Mouse (Mus musculus) heart, postnatal 25 days (tissue): ENCODE data around the gene Smim6. TPM values are rescaled to one million over a fixed set of nuclear protein-coding genes. Genes with fewer than 3 reads are reported as not detected.

ENCODE experiments used
- DNase-seq: peaks from one replicate; pipeline ENCODE4 v3.0.0; 2022; ENCODE audit warnings: low spot score
- intact Hi-C: fragments of 180-260 bp; cut with DNase I; formaldehyde crosslinking; loops from one replicate; pipeline ENCODE4 v1.15.1; 2025
- total RNA-seq, 2 experiments: library from RNA; stranded (reverse); gene quantifications; 2 replicates each; pipeline ENCODE4 v1.2.3; 2021

The Smim6 gene
- total RNA-seq, 2 experiments from 2014 or later, result 0.26 TPM; not detected in 1

DNA sequence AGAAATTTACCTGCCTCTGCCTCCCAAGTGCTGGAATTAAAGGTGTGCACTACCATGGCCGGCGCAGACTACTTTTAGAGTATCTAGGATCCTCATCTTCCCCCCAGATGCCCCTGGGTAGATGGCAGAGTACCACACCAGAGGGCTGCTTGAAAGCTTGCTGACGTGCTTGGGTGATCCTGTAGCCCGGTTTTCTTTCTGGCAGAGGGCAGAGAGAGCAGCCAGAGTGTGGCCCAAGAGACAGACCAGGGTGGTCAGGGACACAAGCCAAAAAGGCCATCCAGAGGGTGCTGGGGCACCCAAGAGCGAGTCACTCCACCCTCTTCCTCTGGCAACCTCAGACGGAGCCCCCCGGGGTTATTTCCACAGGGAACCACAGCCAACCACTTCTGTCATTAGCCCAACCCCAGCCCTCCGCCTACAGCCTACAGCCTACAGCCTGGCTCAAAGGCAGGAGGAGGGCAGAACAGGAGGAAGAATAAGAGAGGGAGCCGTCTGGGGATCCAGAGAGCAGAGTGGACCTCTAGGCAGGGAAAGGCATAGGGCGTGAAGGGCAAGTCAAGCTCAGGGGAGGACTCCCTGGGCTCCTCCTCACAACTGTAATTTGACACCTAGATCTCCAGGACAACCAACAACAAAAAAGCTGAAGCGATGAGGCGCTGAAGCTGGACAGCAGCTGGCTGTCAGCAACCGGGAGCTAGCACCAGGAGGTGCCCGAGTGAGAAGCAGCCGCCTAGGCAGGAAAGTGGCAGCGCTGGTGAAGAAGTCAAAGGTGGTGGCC lies 12.1 kb upstream of the Smim6 start, which contains the start of gene Smim5:
Gene Smim5, plus strand, starts transcription at position 481 of the 781 bp plus-strand sequence.
- DNase-seq, result peak; percentile 53
- intact Hi-C loops, result no loop called here

DNA sequence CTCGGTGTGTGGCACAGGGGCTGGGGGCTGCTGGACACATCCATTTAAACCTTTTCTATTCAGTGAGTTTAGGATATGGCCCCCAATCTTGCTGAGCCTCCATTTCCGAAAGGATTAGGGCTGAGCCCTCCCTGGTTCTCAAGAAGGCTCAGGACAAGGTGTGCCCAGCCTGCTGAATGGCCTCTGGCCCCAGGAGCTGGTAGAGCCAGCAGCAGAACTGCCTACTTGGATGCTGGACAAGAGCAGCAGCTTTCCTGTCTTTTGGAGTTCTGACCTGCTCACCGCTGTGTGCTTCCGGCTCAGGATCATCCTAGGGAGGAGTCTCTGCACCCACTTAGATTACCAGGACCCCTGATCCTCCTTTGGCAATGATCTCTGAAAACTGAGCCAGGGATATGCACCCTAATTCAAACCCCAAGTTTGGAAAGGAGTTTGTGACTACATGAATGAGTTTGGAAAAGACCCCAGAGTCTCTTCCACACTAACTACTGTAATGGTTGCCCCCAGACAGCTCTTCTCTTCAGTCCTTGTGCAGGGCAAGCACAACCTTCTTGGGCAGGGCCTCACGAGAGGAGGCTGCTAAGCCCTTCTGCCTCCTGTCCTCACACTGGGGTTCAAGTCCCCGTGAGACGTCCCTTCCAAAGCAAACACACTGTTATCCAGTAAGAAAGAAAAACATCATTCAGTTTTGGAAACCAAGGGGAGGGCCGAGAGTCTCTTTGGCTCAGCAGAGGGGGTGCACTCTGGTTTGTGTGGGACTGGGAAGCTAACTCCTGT lies 11.1 kb upstream of the Smim6 start:
- intact Hi-C loops, result no loop called here
- no peak for DNase-seq

DNA sequence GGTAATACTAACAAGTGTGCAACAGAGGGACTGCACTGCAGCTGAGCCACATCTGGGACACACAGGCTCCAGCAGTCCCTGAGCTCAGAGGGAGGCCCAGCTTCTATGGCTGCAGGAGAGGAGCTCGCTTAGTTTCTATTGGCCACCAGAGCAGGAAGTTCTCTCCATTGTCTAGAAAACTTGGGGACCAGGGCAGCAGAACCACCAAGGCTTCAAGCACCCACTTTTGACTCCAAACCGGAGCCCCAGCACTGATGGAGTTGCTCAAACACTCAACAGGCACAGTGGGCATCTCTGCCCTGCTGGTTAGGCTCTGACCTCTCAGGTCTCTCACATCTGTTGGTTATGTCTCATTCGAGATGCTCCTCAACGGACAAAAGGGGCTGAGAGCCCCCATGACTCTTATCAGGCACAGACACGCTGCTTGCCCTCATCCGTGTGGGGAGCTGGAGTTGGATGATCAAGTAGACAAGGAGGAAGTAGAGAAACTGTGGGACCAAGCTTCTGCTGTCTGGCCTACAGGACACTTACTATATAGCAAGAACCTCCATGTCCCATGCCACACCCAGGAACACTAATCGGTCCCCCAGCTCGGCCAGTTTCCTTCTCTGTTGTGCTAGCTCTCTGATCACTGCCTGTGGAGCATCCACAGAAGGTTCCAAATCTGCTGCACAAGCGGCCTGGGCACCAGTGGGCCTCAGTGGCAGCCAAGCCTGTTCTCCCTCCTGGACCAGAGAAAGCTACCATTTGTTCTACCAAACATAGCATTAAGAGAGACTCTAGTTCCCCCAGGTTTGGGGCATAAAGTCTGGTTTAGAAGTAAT lies 10.3 kb upstream of the Smim6 start:
- intact Hi-C loops, result no loop called here
- no peak for DNase-seq

DNA sequence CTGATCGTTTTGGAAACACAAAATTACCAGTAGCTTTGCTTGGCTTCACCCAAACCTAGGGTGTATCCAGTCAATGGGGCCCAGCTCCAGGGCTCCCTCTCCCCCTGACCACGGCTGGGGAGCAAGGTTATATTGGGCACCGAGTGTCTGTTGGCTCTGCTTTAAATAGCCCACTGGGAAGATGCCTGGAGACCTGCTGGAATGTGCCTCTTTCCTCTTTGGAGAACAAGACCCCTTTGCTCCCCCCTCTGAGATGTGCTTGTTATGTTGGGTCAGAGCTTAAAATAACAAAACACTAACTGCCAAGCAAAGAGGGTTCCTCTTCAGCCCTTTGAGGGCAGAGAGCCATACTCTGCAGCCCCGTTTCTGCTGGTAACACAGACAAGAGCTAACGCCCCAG lies 9.6 kb upstream of the Smim6 start:
- intact Hi-C loops, result no loop called here
- DNase-seq, result no peak

DNA sequence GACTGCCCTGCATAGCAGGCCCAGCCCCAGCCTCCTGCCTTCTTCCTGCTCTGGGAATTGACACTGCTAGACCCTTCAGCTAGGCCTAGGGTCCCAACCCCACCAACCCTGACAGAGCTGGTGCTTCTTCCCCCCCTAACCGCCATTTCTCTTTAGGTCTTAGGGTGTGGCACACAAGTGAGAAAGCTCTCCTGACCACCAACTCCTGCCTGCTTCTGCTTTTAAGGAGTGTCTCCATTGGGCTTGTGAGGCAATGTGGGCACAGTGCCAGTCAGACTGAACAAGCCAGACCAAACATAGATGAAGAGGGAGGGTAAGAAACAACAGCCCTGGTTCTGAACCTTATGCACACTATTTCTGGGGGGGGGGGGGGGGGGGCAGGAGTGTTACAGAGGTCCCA lies 9.0 kb upstream of the Smim6 start:
- no peak for DNase-seq
- intact Hi-C loops, result no loop called here

DNA sequence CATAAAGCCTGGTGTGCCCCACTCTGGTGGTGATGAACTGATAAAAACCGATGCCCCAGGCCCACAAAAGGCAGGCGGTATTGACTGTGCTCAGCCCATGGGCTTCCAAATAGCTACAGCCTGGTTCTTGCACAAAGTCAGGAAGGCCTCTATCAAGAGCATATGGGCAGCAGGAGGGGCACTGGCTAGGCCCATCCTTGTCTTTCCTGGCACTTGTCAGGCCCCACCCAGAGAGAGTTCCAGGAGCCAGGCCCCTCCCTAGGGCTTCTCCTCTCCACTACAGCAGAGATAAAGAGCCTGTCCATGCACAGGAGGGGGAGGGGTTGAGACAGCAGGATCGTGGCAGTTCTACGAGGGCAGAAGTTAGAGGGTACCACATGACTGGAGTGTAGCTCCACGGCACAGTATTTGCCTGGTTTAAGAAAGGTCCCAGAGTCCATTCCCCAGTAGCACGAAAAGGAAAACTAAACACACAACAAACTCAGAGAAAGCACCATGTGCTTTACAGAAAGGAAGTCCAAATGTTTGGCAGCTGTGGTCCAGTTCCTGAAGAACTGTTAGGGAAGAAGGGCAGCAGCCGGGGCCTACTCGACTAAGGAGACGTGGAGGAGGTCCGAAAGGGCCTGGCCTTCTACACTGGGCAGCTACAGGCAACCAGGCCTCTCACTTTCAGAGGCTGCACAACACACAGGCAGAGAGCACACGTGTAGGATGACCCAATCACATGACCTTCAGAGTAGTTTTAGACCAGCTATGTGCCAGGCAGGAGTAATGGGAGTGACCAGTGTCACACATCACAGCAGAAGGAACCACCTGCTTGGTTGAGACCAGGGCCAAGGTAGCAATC lies 8.2 kb upstream of the Smim6 start:
- intact Hi-C loops, result no loop called here
- DNase-seq, result peak; percentile 40

DNA sequence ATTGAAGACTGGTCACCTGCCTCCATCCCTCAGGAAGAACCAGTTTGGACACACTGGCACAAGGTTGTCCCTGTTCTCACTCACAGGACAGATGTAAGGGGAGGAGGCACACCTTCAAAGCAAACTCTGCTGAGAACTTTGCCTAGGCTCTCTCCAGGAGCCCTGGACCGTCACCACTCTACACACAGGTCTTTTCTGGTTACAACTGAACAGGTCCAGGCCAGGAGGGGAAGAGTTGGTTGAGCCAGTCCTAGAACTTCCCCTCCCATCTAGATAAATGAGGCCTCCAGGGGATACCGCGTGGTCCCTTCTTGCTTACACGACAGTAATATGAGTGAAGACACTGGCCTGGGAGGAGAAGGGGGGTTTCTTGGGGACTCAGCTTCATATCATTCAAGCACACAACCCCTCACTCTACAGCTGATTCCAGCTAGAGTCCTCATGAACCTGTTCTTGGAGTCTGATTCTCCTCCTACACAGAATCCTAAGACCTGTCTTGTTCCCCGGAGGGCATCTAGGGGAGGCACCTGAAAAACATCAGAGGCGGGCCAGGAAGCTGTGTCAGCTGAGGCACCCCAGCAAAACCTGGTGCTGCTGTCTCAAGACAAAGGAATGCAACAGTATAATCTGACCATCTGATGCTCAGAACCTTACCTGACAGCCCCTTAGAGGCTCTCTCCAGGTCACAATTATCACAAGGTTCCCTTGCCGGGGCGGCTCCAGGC lies 7.4 kb upstream of the Smim6 start:
- DNase-seq, result no peak
- intact Hi-C loops, result no loop called here

DNA sequence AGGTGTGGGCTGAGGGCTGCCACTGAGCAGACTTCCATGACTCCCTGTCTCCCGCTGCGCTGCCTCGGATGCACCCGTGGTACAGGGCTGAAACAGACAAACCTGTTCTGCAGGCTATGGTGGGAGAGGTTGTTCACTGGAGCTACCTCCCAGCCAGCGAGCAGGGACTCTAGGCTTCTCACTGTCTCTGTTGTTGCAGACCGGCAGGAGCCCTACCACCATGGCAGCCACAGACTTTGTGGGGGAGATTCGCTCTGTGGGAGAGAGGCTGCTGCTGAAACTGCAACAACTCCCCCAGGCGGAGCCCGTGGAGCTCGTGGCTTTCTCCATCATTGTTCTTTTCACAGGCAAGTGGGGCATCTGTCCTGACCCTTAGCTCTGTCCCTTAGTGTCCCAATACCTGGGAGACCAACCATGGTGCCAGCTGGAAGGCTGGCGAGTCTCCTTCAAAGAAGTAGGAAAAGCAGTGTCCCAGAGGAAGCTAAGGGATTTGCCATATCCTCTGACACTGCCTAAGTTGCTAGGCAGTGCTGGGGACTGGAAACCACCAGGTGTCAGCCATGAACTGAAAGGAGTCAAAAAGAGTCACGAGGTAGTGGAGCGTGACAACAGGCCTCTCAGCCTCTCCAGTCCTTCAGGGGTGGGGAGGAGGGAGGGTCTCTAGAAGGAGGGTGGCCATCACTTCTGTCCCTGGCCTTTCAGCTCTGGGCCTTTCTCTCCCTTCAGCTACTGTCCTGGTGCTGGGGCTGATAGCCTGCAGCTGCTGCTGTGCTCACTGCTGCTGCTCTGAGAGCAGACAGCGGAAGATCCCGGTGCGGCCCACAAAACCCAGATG lies 6.6 kb upstream of the Smim6 start:
- DNase-seq, result no peak
- intact Hi-C loops, result no loop called here

DNA sequence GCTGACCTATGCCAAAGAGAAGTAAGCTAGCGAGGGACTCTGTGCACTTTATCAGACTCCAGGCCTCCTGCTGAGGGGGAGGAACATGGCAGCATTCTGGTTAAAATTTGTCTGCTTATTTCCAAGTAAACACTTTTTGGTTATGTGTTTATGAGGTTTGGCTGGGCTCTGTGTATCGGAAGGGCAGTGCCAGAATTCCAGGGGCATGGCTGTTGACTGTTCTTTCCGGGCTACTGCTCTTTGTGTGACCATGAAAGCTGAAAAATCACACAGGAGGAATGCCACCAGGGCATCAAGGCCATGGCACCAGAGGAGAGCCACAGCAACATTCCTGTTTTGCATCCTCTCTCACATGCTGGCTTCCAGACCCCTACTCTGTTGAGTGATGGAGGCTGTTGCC lies 5.7 kb upstream of the Smim6 start:
- intact Hi-C loops, result no loop called here
- DNase-seq, result no peak

DNA sequence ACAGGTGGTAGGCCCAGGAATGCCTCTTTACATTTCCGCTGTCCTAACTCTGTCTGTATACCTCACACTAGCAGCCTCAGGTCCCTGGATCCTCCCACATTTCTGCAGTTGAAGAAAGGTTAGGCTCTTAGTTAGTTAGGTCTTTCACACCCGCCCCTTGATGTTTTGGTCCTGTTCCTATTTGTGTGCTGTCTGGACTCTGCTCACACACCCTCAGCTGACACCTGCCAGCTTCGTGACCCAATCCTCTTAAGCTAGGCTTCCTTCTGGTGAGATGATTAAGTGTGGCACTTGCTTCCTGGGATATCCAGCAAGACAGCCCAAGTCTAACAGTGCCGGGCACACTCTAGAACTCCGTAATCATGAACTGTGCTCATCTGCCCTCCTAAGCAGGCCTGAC lies 5.3 kb upstream of the Smim6 start:
- DNase-seq, result no peak
- intact Hi-C loops, result no loop called here

DNA sequence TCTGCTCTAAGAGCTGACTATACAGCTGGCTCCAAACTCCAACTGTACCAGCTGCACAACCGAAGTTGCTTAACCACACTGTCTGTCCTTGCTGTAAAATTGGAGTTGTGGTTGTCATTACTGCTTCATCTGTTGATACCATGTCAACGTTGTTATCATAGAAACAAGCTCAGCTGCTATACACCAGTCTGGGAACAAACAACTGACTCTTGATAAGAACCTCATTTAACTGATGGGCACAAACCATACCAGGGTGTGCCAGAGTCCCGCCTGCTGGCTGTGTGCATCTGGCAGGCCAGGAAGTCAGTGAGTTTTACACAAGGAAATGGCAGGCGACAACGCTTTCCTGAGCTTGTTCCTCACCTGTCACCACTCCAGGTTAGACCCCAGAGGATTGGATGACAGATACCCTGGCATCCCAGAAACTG lies 669 bp upstream of the Smim6 start:
- intact Hi-C loops, result no loop called here
- DNase-seq, result no peak

DNA sequence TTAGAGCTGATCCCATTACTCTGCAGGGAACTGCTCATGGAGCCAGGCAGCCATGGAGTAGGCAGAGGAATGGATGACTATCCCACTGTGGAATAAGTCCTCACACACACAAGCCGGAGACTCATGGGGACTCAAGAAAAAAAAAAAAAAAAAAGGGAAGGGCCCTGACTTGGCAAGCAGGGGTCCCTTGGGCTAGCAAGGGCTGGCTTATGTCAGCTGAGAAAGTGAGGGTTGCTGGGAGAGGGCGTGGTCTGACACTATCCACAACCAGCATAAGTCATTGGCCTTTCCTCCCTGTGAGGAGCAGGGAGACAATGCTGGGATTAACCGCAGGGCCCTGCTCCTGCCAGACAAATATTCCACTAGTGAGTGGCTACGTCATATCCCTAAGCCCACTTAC lies 4.8 kb downstream of the Smim6 start:
- no peak for DNase-seq
- intact Hi-C loops, result no loop called here

DNA sequence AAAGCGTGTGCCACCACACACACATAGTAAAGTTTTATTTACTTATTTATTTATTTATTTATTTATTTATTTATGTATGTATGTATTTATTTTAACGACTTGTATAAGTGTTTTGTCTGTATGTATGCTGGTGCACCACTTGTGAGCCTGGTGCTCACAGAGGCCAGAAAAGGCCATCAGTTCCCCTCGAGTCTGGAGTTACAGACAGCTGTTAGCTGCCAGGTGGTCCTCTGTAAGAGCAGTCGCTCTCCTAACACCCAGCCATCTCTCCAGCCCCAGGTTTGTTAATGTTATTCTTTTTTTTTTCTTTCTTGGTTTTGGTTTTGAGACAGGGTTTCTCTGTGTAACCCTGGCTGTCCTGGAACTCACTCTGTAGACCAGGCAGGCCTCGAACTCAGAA lies 6.8 kb downstream of the Smim6 start:
- intact Hi-C loops, result no loop called here
- DNase-seq, result no peak

DNA sequence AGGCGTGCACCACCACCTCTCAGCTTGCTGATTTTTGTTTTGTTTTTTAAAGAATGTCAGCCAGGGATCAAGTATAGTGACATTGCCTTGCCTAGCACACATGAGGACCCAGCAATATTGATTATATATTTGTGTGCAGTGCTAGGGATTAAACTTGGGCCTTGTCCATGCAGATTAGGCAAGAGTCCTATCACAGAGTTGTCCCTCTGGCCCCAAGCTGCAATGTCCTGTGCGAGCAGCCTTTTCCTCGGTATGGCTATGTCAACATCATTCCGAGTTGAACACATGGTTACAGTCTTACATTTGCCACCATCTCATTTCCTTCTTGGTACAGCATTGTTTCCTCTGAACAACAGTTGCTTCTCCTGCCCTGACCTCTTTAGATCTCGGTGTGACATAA lies 7.3 kb downstream of the Smim6 start:
- intact Hi-C loops, result no loop called here
- DNase-seq, result no peak

DNA sequence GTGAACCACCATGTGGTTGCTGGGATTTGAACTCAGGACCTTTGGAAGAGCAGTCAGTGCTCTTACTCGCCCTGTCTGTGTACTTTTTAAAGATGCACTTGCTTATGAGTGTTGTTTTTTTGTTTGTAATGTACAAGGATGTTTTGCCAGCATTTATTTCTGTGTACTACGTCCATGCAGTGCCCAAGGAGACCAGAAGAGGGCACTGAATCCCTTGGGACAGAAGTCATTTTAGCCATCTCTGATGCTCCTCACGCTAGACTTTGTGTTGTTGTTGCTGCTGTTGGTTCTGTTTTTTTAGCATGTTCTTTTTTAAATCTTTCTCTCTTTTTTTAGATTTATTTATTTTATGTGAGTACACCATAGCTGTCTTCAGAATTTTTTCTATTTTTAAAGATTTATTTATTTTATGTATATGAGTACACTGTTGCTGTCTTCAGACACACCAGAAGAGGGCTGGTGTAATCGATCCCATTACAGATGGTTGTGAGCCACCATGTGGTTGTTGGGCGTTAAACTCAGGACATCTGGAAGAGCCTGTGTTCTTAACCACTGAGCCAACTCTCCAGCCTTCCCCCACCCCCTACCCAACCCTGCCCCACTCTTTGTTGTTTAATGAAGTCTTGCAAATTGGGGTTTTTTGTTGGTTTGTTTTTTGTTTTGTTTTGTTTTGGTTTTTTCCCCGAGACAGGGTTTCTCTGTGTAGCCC lies 8.4 kb downstream of the Smim6 start:
- intact Hi-C loops, result no loop called here
- no peak for DNase-seq

DNA sequence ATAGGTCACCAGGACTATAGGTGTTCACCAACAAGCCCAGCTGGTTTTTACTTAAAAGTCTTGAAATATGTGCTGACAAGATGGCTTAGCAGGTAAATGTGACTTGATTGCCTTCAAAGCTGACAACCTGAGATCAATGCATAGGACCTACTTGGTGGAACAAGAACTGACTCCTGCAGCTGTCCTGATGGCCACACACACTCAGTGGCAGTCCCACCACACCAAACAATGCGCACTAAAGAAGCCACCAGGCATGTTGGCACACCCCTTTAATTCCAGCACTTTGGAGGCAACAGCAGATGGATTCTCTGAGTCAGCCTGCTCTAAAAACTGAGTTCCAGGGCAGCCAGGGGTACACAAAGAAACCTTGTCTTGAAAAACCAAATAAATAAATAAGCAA lies 10.2 kb downstream of the Smim6 start:
- intact Hi-C loops, result no loop called here
- no peak for DNase-seq

DNA sequence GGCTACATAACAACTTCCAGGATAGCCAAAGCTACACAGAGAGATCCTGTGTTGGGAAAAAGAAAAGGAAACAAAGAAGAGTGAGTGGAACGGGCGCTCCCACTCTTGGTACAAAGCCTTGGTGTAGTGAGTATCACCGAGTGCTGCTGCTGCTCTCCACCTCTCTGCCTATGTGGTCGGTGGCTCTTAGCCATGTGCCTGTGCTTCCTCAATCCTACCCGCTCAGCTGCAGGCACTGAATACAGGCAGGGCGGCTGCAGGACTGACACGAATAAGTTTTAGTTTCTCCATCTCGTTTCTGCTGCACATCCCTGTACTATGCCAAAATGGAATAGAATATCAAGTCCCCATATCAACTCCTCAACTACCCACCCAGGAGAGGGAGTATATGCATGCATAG lies 17.2 kb downstream of the Smim6 start:
- intact Hi-C loops, result no loop called here
- DNase-seq, result no peak

DNA sequence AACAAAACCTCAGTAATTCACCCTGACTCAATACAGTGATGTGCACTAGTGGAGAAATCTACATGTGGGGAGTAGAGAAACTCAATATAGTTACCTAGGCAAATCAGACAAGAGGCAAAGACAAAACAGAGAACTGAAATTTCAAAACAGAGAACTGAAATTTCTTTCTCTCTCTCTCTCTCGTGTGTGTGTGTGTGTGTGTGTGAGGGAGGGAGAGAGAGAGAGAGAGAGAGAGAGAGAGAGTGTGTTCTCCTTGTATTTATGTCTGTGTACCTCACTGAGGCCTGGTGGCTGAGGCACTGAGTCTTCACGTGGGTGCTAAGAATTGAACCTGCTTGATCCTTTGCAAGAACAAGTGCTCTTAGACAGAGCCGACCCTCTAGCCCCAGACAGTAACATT lies 18.0 kb downstream of the Smim6 start:
- intact Hi-C loops, result no loop called here
- no peak for DNase-seq
